Mouse (Mus musculus) heart, adult 2 months (tissue): ENCODE data around the gene Scd2.

ENCODE experiments used
- CTCF ChIP-seq: fragments of 200-600 bp; IDR thresholded peaks from 2 replicates; pipeline ENCODE4 v1.8.1; 2022; ENCODE audit warnings: antibody characterized with exemption, mild to moderate bottlenecking, moderate library complexity
- EP300 ChIP-seq: fragments of 200-500 bp; IDR thresholded peaks from 2 replicates; pipeline ENCODE4 v1.6.1; 2011; ENCODE audit warnings: low read depth, low read length, control low read depth; ENCODE audit not compliant: insufficient read depth
- POLR2A ChIP-seq: fragments of 200-500 bp; IDR thresholded peaks from 2 replicates; pipeline ENCODE4 v1.6.1; 2011; ENCODE audit warnings: mild to moderate bottlenecking, low read depth, low read length, control low read depth; ENCODE audit not compliant: insufficient read depth

- no peak for TF ChIP-seq POLR2A
- TF ChIP-seq CTCF: no peak
- no peak for TF ChIP-seq EP300
Measured at GRCm38 (mm10) chr19:44251936-44252558, 41.4 kb upstream of the Scd2 start.
